Mouse (Mus musculus) left cerebral cortex, adult 8-10 months (tissue): ENCODE data around the gene Tnfrsf8. TPM values are rescaled to one million over a fixed set of nuclear protein-coding genes. Genes with fewer than 3 reads are reported as not detected.

Experiments used
- DNase-seq, 2 experiments: peaks; one replicate each; pipeline ENCODE4 v3.0.0; 2022; ENCODE audit warnings: low spot score in 2 of 2
- total RNA-seq, 4 experiments: library from RNA; stranded (reverse); gene quantifications; 2 replicates each; pipeline ENCODE4 v1.2.4; 2022

The Tnfrsf8 gene
- total RNA-seq, 4 experiments from 2014 or later = 1.2 to 1.7 (median 1.6) TPM

DNA sequence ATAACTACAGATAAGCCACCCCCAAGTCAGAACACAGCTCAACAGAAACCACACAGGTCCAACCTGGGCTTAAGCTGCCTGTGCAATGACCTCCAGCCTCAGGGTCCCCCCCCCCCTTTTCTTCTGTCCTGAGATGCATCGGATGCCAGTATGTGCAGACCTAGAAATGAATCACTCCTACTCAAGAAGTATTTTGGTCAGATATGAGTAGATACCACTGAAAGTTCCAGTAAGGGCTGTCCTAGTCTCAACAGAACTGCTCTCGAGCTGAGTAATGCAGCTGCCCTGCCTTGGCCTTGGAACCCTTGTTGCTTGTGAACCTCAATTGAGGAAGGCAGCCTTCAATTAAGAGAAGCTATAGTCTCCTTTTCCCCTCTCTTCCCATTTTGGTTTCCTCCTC, 4.1 kb downstream of the Tnfrsf8 start:
- DNase-seq = no peak

DNA sequence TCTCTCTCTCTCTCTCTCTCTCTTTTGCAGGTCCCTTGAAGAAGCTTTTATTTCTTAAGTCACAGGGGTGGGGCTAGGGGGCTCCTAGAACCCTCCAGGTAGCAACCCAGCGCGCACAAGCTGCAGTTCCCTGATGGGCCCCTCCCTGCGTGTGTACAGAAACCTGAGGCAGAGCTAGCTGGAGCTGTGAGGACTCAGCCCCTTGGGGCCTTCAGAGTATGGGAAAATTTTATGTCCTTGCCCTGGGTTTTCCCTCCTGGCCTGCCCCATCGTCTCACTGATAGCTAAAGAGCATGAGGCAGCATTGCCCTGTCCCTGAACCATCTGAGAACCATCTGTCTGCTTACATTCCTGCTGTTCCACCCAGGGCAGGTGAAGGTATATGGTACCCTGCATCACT, 8.5 kb downstream of the Tnfrsf8 start:
- DNase-seq = no peak

DNA sequence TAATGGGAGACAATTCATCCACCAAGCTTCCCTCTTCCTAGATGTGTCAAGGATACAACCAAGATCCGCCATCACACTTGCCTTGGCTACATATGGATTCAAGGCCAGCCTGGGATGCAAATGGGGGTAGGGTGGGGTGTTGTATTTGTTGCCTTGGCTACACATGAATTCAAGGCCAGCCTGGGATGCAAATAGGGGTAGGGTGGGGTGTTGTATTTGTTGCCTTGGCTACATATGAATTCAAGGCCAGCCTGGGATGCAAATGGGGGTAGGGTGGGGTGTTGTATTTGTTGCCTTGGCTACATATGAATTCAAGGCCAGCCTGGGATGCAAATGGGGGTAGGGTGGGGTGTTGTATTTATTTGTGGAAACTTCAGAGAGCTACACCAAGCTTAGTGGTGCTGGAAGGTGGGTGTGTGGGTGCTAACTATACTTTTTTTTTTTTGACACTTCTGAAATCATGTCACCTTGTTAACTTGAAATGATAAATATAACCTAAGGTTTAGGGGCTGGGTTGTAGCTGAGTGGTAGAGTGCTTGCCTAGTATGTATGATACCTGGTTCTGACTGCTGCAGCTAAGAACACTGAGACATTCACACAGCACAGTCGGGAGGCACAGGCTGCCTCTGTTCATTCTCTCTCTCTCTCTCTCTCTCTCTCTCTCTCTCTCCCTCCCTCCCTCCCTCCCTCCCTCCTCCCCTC, 9.2 kb downstream of the Tnfrsf8 start:
- DNase-seq = peak in 1 of 2 experiments; percentile 43

DNA sequence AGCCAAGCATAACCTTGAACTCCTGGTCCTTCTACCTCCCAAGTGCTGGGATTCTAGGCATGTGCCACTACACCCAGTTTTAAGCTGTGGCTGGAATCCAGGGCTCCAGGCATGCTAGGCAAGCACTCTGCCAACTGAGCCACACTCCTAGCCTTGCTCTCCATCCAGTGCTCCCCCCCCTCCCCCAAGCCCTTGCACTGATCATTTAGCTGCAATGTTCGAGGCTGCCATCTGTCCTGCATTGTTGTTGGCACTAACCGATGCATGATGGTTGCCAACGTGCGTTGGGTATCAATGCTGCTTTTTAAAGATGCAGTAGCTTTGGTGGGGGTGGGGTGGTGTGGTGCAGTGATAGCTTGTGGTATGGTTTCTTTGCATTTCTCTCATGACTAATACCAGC, 10.9 kb downstream of the Tnfrsf8 start:
- no peak for DNase-seq

DNA sequence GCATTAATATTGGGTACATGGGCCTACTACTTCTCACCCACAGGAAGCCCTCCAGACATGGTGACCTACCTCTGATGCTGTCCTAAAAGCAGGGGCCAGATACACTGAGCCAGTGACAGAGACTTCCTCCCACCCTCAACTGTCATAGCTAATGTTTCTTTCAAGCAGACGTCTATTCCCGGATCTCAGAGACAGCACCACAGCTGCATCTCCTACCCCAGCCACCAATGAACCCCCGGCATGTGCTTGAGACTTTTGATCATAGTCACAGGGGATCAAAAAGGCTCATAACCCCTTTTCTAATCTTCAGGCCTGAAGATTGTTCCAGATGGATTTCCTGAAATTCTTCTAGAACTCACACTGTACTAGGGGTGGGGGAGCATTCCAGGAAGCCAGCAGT, 12.9 kb downstream of the Tnfrsf8 start:
- no peak for DNase-seq

DNA sequence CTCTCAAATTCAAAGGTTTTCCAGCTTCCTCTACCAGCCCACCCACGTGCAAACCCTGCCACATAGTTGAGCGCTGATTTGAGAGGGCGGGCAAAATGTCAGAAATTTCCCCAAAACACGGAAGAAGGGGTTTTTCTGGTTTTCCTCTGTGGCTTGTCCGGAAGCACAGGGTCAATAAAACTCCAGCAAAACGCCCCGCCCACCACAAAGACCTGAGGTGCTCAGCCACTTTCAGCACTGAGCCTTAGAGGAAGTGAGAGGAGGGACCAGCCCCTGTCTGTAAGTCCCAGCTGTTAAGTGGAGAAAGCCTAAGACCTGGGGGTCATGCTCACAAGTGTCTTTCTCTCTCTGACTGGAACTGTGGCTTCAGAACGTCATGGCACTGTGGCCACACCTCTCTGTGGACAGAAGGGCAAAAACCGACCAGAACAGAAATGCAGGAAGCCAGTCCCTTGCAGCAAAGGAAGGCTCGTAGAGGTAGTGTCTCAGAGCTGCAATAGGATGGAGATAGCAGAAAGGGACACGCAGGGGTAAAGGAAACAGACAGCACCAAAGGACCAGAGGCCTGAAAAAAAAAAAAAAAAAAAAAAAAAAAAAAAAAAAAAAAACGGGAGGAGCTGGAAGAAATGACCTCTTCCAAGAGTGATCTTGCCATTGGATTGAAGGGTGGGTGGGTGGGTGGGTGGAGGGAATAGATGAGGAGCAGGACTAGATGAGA, 14.6 kb downstream of the Tnfrsf8 start:
- no peak for DNase-seq

DNA sequence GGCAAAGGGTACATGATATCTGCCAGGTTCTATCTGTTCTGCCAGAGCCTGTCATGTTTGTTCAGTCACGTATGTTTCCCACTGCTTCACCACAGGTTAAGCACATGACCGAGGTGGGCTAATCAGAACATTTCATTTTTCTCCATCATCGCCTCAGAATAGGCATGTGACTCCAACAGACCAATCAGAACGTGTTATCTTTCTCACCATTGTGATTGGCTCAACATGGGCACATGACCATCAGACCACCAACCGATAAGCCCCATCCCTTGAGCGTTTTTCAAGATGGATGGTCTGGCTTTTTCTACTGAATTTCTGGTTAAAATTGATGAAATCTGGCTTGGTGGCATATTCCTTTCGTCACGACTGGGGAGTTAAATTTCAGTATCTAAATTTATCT, 15.6 kb downstream of the Tnfrsf8 start:
- no peak for DNase-seq

DNA sequence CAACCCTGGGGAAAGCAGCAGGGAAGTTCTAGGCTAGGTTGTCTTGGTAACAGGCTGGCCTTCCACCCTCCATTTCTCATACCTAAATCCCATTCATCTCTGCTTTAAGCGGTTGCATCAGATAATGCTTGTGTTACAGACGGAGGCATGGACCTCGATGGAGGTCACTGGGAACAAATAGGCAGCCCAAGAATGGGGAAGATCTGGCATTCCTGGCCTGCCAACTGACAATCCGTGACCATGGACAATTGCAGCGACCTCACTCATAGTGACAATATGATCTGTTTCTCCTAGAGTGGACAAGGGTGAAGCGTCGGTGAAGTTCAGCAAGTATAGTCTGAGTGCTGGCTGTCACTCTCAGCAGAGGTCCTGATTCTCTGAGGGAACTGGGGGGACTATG, 16.1 kb downstream of the Tnfrsf8 start:
- DNase-seq = no peak

DNA sequence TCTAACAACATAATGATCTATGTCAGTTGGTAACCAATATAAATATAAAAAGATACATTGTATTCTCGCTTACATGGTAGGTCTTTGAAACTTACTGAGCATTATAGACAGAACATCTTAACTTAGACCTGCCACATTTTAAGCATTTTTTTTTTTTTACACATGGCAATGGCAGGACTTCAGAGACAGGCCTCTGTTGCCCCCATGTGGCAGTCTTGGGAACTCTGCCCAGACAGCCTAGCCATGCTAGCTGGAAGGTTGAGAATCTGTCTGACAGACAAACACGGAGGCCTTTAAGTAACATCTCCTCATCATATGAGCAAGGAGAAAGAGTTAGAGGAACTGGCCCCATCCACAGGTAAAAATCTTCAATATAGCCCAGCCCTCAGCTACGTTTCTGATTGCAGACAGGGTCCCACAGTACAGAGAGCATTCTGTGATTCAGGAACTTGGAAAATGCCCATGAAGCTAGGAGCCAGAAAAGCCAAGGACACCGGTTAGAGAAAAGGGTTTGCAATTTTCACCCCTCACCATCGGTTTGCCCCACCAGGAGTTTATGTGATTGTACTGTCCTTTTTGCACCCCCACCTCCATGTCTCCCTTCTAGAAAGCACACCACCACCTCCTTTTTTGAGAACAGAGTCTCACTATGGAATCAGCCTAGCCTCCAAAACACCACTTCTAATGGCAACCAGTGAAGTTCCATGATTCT, 19.2 kb downstream of the Tnfrsf8 start:
- DNase-seq = peak; percentile 14 to 50

DNA sequence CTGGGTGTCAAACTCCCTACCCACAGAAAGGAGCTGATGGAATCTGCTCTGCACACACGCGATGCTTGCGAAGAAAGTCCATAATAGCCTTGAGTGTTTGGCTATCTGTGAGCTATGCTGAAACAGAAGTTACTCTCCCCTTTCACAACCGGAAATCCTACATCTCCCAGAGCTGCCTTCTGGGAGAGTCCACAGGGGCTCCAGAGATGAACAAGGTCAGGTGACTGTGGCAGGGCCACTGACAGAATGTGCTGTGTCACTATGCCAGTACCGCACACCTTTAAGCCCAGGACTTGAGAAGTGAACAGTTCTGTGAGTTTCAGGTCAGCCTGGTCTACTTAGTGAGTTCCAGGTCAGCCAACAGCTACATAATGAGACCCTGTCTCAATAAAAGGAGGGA, 20.4 kb downstream of the Tnfrsf8 start:
- no peak for DNase-seq

DNA sequence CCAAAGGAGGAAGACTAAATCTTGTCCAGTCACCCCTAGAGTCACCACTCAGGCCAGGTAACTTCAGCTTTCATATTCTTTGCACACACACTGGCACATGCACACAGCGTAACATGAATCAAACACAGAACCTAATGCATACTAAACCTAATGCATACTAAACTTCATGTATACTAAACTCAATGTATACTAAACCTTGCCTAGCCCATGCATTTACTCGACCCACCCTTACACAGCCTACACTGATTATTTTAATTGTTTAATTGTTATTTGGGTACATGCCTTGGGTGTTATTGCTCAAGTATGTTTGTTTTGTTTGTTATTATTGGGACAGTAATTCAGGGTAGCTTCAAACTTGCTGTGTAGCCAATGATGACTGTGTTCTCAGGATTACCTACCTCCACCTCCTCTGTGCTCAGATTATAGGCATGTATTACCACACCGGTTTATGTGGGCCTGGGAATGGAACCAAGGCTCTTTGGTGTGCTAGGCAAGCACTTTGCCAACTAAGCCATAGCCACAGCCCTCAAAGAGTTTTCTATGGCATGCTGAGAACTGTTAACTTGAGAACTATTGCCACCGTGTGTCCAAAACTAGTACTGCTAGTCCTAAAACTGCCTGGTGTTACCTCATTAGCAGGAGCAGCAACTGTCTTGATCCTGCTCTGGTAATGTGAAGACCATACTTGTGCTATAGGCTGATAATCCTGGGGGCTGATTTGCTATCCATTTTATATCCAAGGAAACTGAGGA, 28.4 kb downstream of the Tnfrsf8 start:
- peak; percentile 17 to 28 for DNase-seq

DNA sequence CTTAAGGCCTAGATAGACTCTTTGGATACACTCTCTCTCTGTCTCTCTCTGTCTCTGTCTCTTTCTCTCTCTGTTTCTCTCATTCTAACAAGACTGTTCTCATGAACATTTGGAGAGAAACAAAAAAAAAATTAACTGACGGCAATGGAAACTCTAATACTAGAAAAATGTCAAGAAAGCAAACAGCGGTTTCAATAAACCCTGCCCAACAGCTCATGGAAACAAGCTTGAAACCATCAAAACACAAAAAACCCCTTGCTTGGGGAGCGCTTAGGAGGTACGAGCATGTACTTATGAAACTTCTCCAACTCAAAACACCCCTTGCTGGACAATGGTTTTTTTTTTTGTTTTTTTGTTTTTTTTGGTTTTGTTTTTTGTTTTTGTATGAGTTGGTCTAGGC, 30.3 kb downstream of the Tnfrsf8 start:
- DNase-seq = no peak

DNA sequence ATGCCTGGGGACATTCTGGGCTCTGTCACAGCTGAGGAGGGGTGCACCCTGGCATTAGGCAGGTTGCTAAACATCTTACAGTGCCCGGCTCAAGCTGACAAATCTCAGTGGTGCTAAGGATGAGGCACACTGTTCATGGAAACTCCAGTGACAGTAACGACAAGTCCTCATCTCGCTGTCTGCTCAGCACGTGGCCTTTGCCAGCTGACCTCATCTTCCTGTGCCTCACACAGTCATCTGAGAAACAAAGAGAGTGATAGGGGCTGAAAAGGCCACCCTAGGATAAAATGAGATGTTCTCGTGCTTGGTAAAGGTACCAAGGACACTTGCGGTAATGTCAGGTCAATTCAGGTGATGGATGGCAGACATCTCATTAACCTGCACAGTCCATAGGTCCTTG, 31.5 kb downstream of the Tnfrsf8 start:
- DNase-seq = no peak

DNA sequence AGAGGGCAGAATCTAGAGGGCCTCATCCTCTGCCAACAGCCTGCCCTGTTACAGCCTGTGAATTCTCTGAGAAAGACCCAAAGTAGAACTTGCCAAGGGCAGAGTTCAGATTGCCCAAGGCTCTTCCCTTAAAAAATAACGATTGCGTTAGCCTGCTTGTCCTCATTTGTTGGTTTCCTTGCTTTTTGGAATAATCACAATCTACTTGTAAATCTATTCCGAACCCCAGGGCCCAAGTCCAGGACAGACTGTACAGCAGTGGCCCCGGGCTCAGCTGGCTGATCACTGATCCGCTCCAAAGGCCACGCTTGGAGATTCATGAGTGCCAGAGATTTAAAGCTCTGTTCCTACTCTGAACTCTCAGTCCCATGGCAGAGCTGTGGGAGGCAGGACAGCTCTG, 34.0 kb downstream of the Tnfrsf8 start:
- DNase-seq = no peak

DNA sequence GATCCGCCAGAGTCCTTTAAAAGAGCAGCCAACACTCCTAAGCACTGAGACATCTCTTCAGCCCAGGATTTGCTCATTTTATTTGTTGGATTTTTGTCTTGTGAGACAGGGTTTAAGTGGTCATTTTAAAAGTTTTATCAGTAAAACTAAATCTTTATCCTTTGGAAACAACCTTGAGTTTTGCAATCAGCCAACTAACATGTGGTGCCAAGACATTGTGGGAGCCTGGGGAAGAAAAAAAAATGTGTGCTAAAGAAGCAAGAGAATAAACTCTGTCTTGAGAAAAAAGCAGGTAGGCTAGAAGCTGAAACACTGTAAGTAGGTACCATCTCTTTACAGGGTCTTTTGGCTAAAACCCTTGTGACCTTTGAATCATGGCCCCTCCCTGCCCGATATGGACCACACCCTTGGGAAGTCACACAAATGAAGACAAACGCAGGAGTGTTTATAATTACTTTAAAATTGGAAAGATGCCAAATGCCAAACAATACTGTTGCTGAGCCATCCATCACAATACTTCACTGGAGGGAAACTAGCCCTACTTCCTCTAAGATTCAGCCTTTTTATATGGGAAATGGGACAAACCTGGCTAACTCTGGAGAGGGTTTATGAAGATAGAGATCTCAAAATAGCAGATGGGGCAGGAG, 36.1 kb downstream of the Tnfrsf8 start:
- DNase-seq = no peak

DNA sequence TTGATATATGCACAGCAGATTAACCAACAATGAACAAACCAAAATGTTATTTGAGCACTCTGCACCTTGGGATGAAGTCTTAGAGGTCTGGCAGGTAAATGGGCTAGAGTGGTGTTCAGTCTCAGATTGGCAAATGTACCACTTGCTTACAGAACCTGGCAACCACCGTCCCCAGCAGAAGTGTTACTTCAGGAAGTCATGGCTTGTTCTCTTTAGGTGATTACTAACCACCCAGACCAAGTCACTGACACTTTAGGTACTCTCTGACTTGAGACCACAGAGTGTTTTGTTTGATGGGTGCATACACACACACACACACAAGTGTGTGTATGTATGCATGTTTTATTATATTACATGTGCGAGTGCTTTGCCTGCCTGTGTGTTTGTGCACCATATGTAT, 36.7 kb downstream of the Tnfrsf8 start:
- no peak for DNase-seq

DNA sequence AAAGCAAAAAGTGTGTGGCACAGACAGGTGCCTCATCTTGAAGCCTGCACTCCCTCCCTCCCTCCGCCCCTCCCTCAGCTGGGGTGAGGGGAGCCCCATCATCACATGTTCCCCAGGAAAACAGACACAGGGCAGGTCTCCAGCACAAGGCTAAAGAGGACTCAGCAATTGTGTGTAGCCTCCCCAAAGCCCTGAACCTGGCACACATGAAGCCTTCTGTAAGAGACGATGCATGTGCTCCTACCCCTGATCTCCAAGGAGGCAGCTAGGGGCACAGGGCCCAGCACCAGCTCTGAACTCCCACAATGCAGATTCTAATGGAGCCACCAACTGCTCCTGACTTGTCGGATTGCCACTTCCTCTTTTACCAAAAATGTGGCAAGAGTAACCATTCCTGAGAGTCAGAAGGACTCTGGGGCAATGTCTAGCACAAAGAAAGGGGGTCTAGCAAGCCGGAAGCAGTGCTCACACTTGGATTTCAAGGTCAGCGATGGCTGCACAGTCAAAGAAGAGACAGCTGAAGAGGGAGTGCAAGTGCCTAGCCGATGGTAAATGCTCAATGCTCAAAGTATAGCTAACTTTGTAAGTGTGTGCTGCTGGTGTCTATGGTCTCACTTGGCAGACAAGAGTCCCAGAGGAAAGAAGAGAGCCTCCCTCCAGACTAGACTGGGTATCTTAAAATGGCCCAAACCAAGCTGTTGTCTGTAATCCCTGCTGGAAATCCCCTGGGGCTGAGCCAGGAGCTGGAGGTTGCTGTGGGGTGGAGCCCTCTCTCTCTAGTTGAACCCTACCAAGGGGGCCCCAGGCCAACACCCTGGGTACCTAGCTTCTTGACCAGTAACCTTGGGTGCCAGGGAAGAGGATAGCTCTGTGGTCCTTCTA, 38.4 kb downstream of the Tnfrsf8 start:
- no peak for DNase-seq

DNA sequence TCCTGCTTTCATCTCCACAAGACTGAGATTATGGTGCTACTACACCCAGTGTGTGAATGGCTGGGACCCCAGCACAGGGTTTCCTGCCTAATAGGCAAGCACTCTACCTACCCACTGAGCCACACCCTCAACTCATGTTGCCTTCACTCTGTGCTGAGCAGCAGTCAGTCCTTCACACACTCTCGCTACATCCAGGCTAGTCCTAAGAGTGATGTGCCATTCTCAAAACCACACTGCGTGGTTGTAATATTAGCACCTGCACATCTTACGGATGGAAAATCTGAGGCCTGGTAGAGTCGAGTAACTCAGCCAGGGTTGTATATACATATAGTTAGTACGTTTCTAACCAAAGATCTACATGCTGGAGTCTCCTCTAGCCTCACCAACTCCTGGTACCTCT, 40.1 kb downstream of the Tnfrsf8 start:
- no peak for DNase-seq

DNA sequence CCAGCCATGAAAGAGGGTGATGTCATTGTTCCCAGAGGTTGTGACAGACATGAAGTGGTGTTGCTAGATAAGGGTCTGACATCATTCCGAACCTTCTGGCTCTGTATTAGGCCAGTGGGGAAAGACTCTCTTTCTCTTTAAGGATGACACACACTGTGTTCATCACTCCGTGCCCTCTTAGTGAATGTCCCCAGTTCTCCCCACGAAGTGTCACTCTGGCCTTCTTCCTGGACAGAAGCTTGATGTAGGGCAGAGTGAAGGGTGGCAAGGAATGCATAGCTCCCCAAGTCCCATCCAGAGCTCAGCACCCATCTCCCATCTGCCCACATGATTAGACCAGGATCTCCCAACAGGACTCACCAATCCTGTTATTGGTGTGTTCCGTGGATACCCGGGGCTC, 41.0 kb downstream of the Tnfrsf8 start:
- no peak for DNase-seq

DNA sequence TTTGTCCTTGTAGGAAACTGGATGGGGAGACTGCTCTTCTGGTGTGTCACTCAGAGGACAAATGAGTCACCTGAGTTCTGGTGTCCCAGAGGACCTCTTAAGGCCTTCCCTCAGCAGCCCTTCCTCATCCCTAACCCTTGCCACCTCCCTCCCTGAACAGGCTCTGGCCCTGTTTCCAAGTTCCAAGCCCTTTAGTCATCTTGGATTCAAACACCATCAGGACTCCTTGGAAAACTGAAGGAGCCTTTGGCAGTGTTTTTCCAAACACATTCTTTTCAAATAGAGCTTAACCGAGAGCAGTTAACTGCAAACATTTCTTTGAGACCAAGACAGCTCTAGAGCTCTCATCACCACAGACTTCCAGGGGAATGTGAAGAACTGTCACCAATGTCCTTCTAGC, 42.2 kb downstream of the Tnfrsf8 start:
- DNase-seq = no peak
